Mouse (Mus musculus) CD4-positive, CD25-positive, alpha-beta regulatory T cell, adult 2 months (primary cell): ENCODE measurements around the gene Chmp3.
A peak's percentile ranks its signal among the peaks of the same experiment; 100 is the strongest.

ENCODE experiments used
- DNase-seq: peaks from one replicate; pipeline ENCODE4 v3.0.0-alpha.2; 2012; ENCODE audit warnings: low read depth, low spot score

Chmp3 gene

GRCm38 (mm10) chr6:71608994-71609393, 65.4 kb downstream of the Chmp3 start:
- no peak for DNase-seq

- no peak for DNase-seq
Measured at GRCm38 (mm10) chr6:71609968-71610367, 66.4 kb downstream of the Chmp3 start.

GRCm38 (mm10) chr6:71613225-71613624, 69.6 kb downstream of the Chmp3 start:
- DNase-seq, result no peak

GRCm38 (mm10) chr6:71616959-71617358, 73.4 kb downstream of the Chmp3 start:
- DNase-seq, result no peak

GRCm38 (mm10) chr6:71621551-71621950, 78.0 kb downstream of the Chmp3 start:
- DNase-seq, result no peak

GRCm38 (mm10) chr6:71621981-71622380, 78.4 kb downstream of the Chmp3 start:
- DNase-seq, result no peak

GRCm38 (mm10) chr6:71624723-71625122, 81.1 kb downstream of the Chmp3 start:
- DNase-seq, result no peak

- no peak for DNase-seq
Measured at GRCm38 (mm10) chr6:71625984-71626383, 82.4 kb downstream of the Chmp3 start.

- DNase-seq, result no peak
Measured at GRCm38 (mm10) chr6:71627325-71627724, 83.7 kb downstream of the Chmp3 start.

GRCm38 (mm10) chr6:71631196-71631595, 87.6 kb downstream of the Chmp3 start:
- peak; percentile 17 for DNase-seq

- peak; percentile 58 for DNase-seq
Measured at GRCm38 (mm10) chr6:71631706-71632461, 88.3 kb downstream of the Chmp3 start.
